Mouse (Mus musculus) neutrophil, adult 65 days (primary cell): ENCODE results near the gene Entpd2. TPM values are rescaled to one million over a fixed set of nuclear protein-coding genes. Genes with fewer than 3 reads are reported as not detected.

Source experiments
- total RNA-seq: library from RNA; stranded (reverse); gene quantifications from 2 replicates; pipeline ENCODE4 v1.2.4, GENCODE M21; 2023

Entpd2 gene
- total RNA-seq = not detected in 2 replicates

GRCm38 (mm10) chr2:25395721-25396596, at the start of gene Entpd2:
Entpd2 (plus strand) TSS chr2:25395874.

GRCm38 (mm10) chr2:25356208-25357079, 39.2 kb upstream of the Entpd2 start, which contains the start of gene Dpp7:
Dpp7 (minus strand) TSS chr2:25356359.

GRCm38 (mm10) chr2:25365091-25365761, 30.4 kb upstream of the Entpd2 start, which contains the start of gene Uap1l1:
Uap1l1 (minus strand) TSS chr2:25365682.

GRCm38 (mm10) chr2:25371764-25372643, 23.7 kb upstream of the Entpd2 start, which contains the start of gene Sapcd2:
Sapcd2 (plus strand) TSS chr2:25372321.

GRCm38 (mm10) chr2:25399051-25399450, 3.4 kb downstream of the Entpd2 start, which contains the start of gene Npdc1:
Npdc1 (plus strand) TSS chr2:25399351.

GRCm38 (mm10) chr2:25422587-25423410, 27.1 kb downstream of the Entpd2 start, which contains the start of gene Fut7:
Fut7 (plus strand) TSS chr2:25423267.

GRCm38 (mm10) chr2:25428442-25429236, 33.0 kb downstream of the Entpd2 start, which contains the start of gene Abca2:
Abca2 (plus strand) TSS chr2:25428703.

Other genes with a start within 250 kb of the Entpd2 start
- 0.47 and 0.79 TPM in 2 replicates for gene Nrarp, start 215.1 kb upstream of the Entpd2 start, total RNA-seq
- gene Tor4a, start 199.0 kb upstream of the Entpd2 start, total RNA-seq = 33.2 and 33.9 TPM in 2 replicates
- 40.8 and 59.3 TPM in 2 replicates for gene Nelfb, start 184.4 kb upstream of the Entpd2 start, total RNA-seq
- gene Stpg3, start 181.2 kb upstream of the Entpd2 start, total RNA-seq = not detected in 2 replicates
- not detected in 2 replicates for gene Fam166a, start 177.1 kb upstream of the Entpd2 start, total RNA-seq
- gene Tubb4b, start 171.2 kb upstream of the Entpd2 start, total RNA-seq = 227 and 252 TPM in 2 replicates
- gene Slc34a3, start 161.5 kb upstream of the Entpd2 start, total RNA-seq = not detected in 2 replicates
- gene Rnf224, start 159.1 kb upstream of the Entpd2 start, total RNA-seq = not detected in 2 replicates
- 0.57 TPM in 1 of 2 replicates, not detected in the other for gene Rnf208, start 153.6 kb upstream of the Entpd2 start, total RNA-seq
- not detected in 2 replicates for gene Cysrt1, start 153.4 kb upstream of the Entpd2 start, total RNA-seq
- 3.1 and 5.6 TPM in 2 replicates for gene AL732309.1, start 149.0 kb upstream of the Entpd2 start, total RNA-seq
- gene Tmem203, start 140.4 kb upstream of the Entpd2 start, total RNA-seq = 18.5 and 30.7 TPM in 2 replicates
- 7.5 and 9.1 TPM in 2 replicates for gene Tprn, start 133.3 kb upstream of the Entpd2 start, total RNA-seq
- gene Ssna1, start 123.4 kb upstream of the Entpd2 start, total RNA-seq = 52.4 and 52.7 TPM in 2 replicates
- gene Anapc2, start 123.4 kb upstream of the Entpd2 start, total RNA-seq = 71.6 and 79.3 TPM in 2 replicates
- gene Tmem210, start 107.7 kb upstream of the Entpd2 start, total RNA-seq = not detected in 2 replicates
- not detected in 2 replicates for gene Lrrc26, start 106.0 kb upstream of the Entpd2 start, total RNA-seq
- gene Grin1, start 76.7 kb upstream of the Entpd2 start, total RNA-seq = not detected in 2 replicates
- gene Man1b1, start 63.5 kb upstream of the Entpd2 start, total RNA-seq = 30.4 and 42.8 TPM in 2 replicates
- 13.5 and 19.6 TPM in 2 replicates for gene Dpp7, start 39.5 kb upstream of the Entpd2 start, total RNA-seq
- gene Uap1l1, start 30.2 kb upstream of the Entpd2 start, total RNA-seq = 24.2 and 29.5 TPM in 2 replicates
- 8.6 and 10.6 TPM in 2 replicates for gene Sapcd2, start 23.6 kb upstream of the Entpd2 start, total RNA-seq
- not detected in 2 replicates for gene Npdc1, start 3.5 kb downstream of the Entpd2 start, total RNA-seq
- 10.7 and 13.7 TPM in 2 replicates for gene Fut7, start 27.4 kb downstream of the Entpd2 start, total RNA-seq
- gene Abca2, start 32.8 kb downstream of the Entpd2 start, total RNA-seq = 19.6 and 21.3 TPM in 2 replicates
- gene Clic3, start 61.0 kb downstream of the Entpd2 start, total RNA-seq = not detected in 2 replicates
- gene Paxx, start 65.2 kb downstream of the Entpd2 start, total RNA-seq = 43.8 and 56.9 TPM in 2 replicates
- gene Ptgds, start 74.2 kb downstream of the Entpd2 start, total RNA-seq = not detected in 2 replicates
- gene Lcn12, start 98.0 kb downstream of the Entpd2 start, total RNA-seq = not detected in 2 replicates
- 25.8 and 26.4 TPM in 2 replicates for gene Fbxw5, start 104.9 kb downstream of the Entpd2 start, total RNA-seq
- 1.2 TPM in 1 of 2 replicates, not detected in the other for gene C8g, start 105.8 kb downstream of the Entpd2 start, total RNA-seq
- gene Traf2, start 151.1 kb downstream of the Entpd2 start, total RNA-seq = 20.3 and 26.7 TPM in 2 replicates
- 56.8 and 74.8 TPM in 2 replicates for gene Edf1, start 162.0 kb downstream of the Entpd2 start, total RNA-seq
- gene Mamdc4, start 179.0 kb downstream of the Entpd2 start, total RNA-seq = 0.11 and 0.13 TPM in 2 replicates
- 5.6 and 6.0 TPM in 2 replicates for gene Phpt1, start 179.3 kb downstream of the Entpd2 start, total RNA-seq
- 1.6 TPM in 1 of 2 replicates, not detected in the other for gene Ajm1, start 185.9 kb downstream of the Entpd2 start, total RNA-seq
- 38.3 and 38.7 TPM in 2 replicates for gene Rabl6, start 212.6 kb downstream of the Entpd2 start, total RNA-seq
- gene Ccdc183, start 221.8 kb downstream of the Entpd2 start, total RNA-seq = not detected in 2 replicates
- gene Tmem141, start 226.1 kb downstream of the Entpd2 start, total RNA-seq = 1.6 and 3.9 TPM in 2 replicates
- gene Fcna, start 232.2 kb downstream of the Entpd2 start, total RNA-seq = 0.29 TPM in 1 of 2 replicates, not detected in the other